Mouse (Mus musculus) liver, embryonic 16.5 days (tissue): ENCODE data around the gene Jam2. TPM values are rescaled to one million over a fixed set of nuclear protein-coding genes. Genes with fewer than 3 reads are reported as not detected.

Source experiments
- ATAC-seq: fragments of 200-750 bp; cut with Nextera tagmentation; 2 replicates; pipeline ENCODE4 v1.8.0; 2017; ENCODE audit warnings: low read depth, mild to moderate bottlenecking, moderate number of reproducible peaks, moderate library complexity
- H3K27ac ChIP-seq: fragments of 300-500 bp; sonication (generic); 2 replicates; pipeline ENCODE4 v1.5.1; 2014; ENCODE audit warnings: mild to moderate bottlenecking, low read length
- H3K27me3 ChIP-seq: fragments of 300-500 bp; sonication (generic); 2 replicates; pipeline ENCODE4 v1.6.1; 2014; ENCODE audit warnings: low read depth, low read length, mixed read lengths; ENCODE audit not compliant: control insufficient read depth, insufficient read depth
- H3K36me3 ChIP-seq: fragments of 300-500 bp; sonication (generic); 2 replicates; pipeline ENCODE4 v1.6.1; 2014; ENCODE audit warnings: mild to moderate bottlenecking; ENCODE audit not compliant: control insufficient read depth, insufficient read depth
- H3K4me1 ChIP-seq: fragments of 300-500 bp; sonication (generic); 2 replicates; pipeline ENCODE4 v1.6.1; 2014; ENCODE audit warnings: low read depth, low read length, mixed read lengths; ENCODE audit not compliant: control insufficient read depth
- H3K4me2 ChIP-seq: fragments of 300-500 bp; sonication (generic); 2 replicates; pipeline ENCODE4 v1.6.1; 2014; ENCODE audit warnings: low read depth, low read length, mixed read lengths
- H3K4me3 ChIP-seq: fragments of 300-500 bp; sonication (generic); 2 replicates; pipeline ENCODE4 v1.5.1; 2014; ENCODE audit warnings: low read depth, mild to moderate bottlenecking, low read length
- H3K9ac ChIP-seq: fragments of 300-500 bp; sonication (generic); 2 replicates; pipeline ENCODE4 v1.6.1; 2014; ENCODE audit warnings: low read depth, low read length
- H3K9me3 ChIP-seq: fragments of 300-500 bp; sonication (generic); replicated peaks from 2 replicates; pipeline ENCODE4 v1.6.1; 2016; ENCODE audit warnings: low read length; ENCODE audit not compliant: control insufficient read depth
- WGBS: fragments of 180-500 bp; shearing (Covaris S2); extraction: QIAGEN DNeasy Blood & Tissue Kit; methylation state at CpG from one replicate; pipeline ENCODE4 v1.1.7; 2014; ENCODE audit not compliant: insufficient replicate concordance; 5-methylcytosine and 5-hydroxymethylcytosine counted together
- polyA plus RNA-seq: library from polyadenylated mRNA; unstranded; fragments of >200 nt; fragmentation: Nextera tagmentation; extraction: Ambion mirVana; gene quantifications from 2 replicates; pipeline ENCODE4 v1.2.1, GENCODE M21; 2015

Jam2 gene
- polyA plus RNA-seq, 1 experiment from 2014 or later, result 2.7 TPM

GRCm38 (mm10) chr16:84778431-84778830 lies 4.5 kb downstream of the Jam2 start:
- Histone ChIP-seq H3K36me3 (no peaks in the 10 kb centered on the region), H3K27me3 (peaks cover 21% of the 10 kb centered on the region), H3K9ac (no peak overlapping the region), H3K4me1 (no peaks in the 10 kb centered on the region), H3K27ac (no peak overlapping the region), H3K4me2 (no peak overlapping the region), H3K9me3 (no peaks in the 10 kb centered on the region), H3K4me3 (no peak overlapping the region)
- ATAC-seq, result no peak
- 59% methylated on average over 6 of the region's 6 CpGs for WGBS

GRCm38 (mm10) chr16:84778861-84779630 lies 5.1 kb downstream of the Jam2 start:
- H3K4me3 ChIP-seq, result no peak overlapping the region
- peaks cover 15% of the 10 kb centered on the region for H3K27me3 ChIP-seq
- no peak overlapping the region for H3K27ac ChIP-seq
- H3K4me1 ChIP-seq, result no peaks in the 10 kb centered on the region
- no peaks in the 10 kb centered on the region for H3K9me3 ChIP-seq
- no peak for ATAC-seq
- H3K9ac ChIP-seq, result no peak overlapping the region
- 67% methylated on average over 6 of the region's 6 CpGs for WGBS
- H3K36me3 ChIP-seq, result no peaks in the 10 kb centered on the region
- H3K4me2 ChIP-seq, result no peak overlapping the region

GRCm38 (mm10) chr16:84779718-84780117 lies 5.8 kb downstream of the Jam2 start:
- H3K4me3 ChIP-seq, result no peak overlapping the region
- H3K27me3 ChIP-seq, result peaks cover 8% of the 10 kb centered on the region
- 54% methylated on average over 5 of the region's 5 CpGs for WGBS
- no peak overlapping the region for H3K9ac ChIP-seq
- H3K27ac ChIP-seq, result no peak overlapping the region
- no peaks in the 10 kb centered on the region for H3K4me1 ChIP-seq
- H3K9me3 ChIP-seq, result no peaks in the 10 kb centered on the region
- no peak overlapping the region for H3K4me2 ChIP-seq
- no peak for ATAC-seq
- H3K36me3 ChIP-seq, result no peaks in the 10 kb centered on the region

- no peaks in the 10 kb centered on the region for H3K4me1 ChIP-seq
- no peak overlapping the region for H3K9ac ChIP-seq
- H3K9me3 ChIP-seq, result no peaks in the 10 kb centered on the region
- no peak for ATAC-seq
- H3K4me3 ChIP-seq, result no peak overlapping the region
- no peaks in the 10 kb centered on the region for H3K36me3 ChIP-seq
- no peak overlapping the region for H3K27ac ChIP-seq
- no peak overlapping the region for H3K4me2 ChIP-seq
- 10% methylated on average over 2 of the region's 2 CpGs for WGBS
- no peaks in the 10 kb centered on the region for H3K27me3 ChIP-seq
Observed at GRCm38 (mm10) chr16:84783279-84783678, 9.4 kb downstream of the Jam2 start.

GRCm38 (mm10) chr16:84784966-84785365 lies 11.0 kb downstream of the Jam2 start:
- Histone ChIP-seq H3K9ac (no peak overlapping the region), H3K36me3 (no peaks in the 10 kb centered on the region), H3K9me3 (no peaks in the 10 kb centered on the region), H3K4me1 (no peaks in the 10 kb centered on the region), H3K27ac (no peak overlapping the region), H3K4me2 (no peak overlapping the region), H3K4me3 (no peak overlapping the region), H3K27me3 (no peaks in the 10 kb centered on the region)
- 47% methylated on average over 7 of the region's 7 CpGs for WGBS
- ATAC-seq, result no peak

GRCm38 (mm10) chr16:84790595-84791165 lies 16.8 kb downstream of the Jam2 start:
- Histone ChIP-seq H3K27ac (no peak overlapping the region), H3K36me3 (no peaks in the 10 kb centered on the region), H3K9me3 (no peaks in the 10 kb centered on the region), H3K4me3 (no peak overlapping the region), H3K27me3 (no peaks in the 10 kb centered on the region), H3K4me1 (no peaks in the 10 kb centered on the region), H3K4me2 (no peak overlapping the region), H3K9ac (no peak overlapping the region)
- WGBS, result 49% methylated on average over 2 of the region's 2 CpGs
- no peak for ATAC-seq

GRCm38 (mm10) chr16:84793401-84793800 lies 19.5 kb downstream of the Jam2 start:
- H3K9me3 ChIP-seq, result no peaks in the 10 kb centered on the region
- no peak for ATAC-seq
- H3K9ac ChIP-seq, result no peak overlapping the region
- no peak overlapping the region for H3K4me3 ChIP-seq
- H3K27me3 ChIP-seq, result no peaks in the 10 kb centered on the region
- H3K36me3 ChIP-seq, result no peaks in the 10 kb centered on the region
- 74% methylated on average over 14 of the region's 14 CpGs for WGBS
- H3K4me2 ChIP-seq, result no peak overlapping the region
- no peaks in the 10 kb centered on the region for H3K4me1 ChIP-seq
- no peak overlapping the region for H3K27ac ChIP-seq

GRCm38 (mm10) chr16:84795337-84795736 lies 21.4 kb downstream of the Jam2 start:
- no peak for ATAC-seq
- H3K36me3 ChIP-seq, result no peaks in the 10 kb centered on the region
- H3K9me3 ChIP-seq, result no peaks in the 10 kb centered on the region
- no peaks in the 10 kb centered on the region for H3K27me3 ChIP-seq
- H3K4me2 ChIP-seq, result no peak overlapping the region
- H3K4me3 ChIP-seq, result no peak overlapping the region
- no peak overlapping the region for H3K9ac ChIP-seq
- no peak overlapping the region for H3K27ac ChIP-seq
- no peaks in the 10 kb centered on the region for H3K4me1 ChIP-seq
- 43% methylated on average over 3 of the region's 3 CpGs for WGBS

GRCm38 (mm10) chr16:84796678-84797077 lies 22.8 kb downstream of the Jam2 start:
- H3K36me3 ChIP-seq, result no peaks in the 10 kb centered on the region
- H3K9ac ChIP-seq, result no peak overlapping the region
- 58% methylated on average over 9 of the region's 9 CpGs for WGBS
- no peaks in the 10 kb centered on the region for H3K9me3 ChIP-seq
- H3K4me1 ChIP-seq, result no peaks in the 10 kb centered on the region
- no peak for ATAC-seq
- H3K4me3 ChIP-seq, result no peak overlapping the region
- H3K4me2 ChIP-seq, result no peak overlapping the region
- H3K27me3 ChIP-seq, result no peaks in the 10 kb centered on the region
- H3K27ac ChIP-seq, result no peak overlapping the region
